Mouse (Mus musculus): ENCODE data around the gene Furin. TPM values are rescaled to one million over a fixed set of nuclear protein-coding genes. Genes with fewer than 3 reads are reported as not detected.

The Furin gene
- polyA plus RNA-seq, 1 experiment from 2014 or later, result 27.3 TPM

DNA sequence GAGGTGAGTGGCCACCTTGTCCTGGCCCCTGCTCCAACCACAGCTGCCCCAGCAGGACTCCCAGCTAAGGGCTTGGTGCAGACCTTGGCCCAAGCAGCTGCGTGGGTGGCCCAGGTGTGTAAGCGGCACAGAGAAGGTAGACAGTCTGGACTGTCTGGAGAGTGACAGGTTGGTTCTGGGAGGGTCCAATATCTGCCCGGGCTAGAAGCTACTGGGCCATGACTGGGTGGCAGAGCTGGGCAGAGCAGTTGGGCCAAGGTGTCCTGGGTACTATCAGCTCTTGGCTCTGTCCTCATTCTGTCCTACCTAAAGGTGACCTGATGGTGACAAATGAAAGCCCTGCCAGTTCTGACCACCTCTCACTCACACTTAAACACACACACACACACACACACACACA, 37.9 kb upstream of the Furin start:
- DNase-seq (ENCODE audit: low spot score) (no peak), ATAC-seq (no peak)
- Histone ChIP-seq H3K36me3 (ENCODE audit: insufficient read depth, low read length) (no peaks in the 10 kb centered on the region), H3K27me3 (replicated peaks; ENCODE audit: insufficient read depth, low read length) (no peaks in the 10 kb centered on the region), H3K4me3 (ENCODE audit: low read depth, low read length) (no peak overlapping the region), H3K4me1 (ENCODE audit: insufficient read depth, low read depth, low read length) (peaks cover 14% of the 10 kb centered on the region; the same call in 1 of the 2 replicates), H3K9me3 (ENCODE audit: low read length) (no peaks in the 10 kb centered on the region), H3K9ac (replicated peaks; ENCODE audit: low read depth) (no peak overlapping the region), H3K4me2 (replicated peaks; ENCODE audit: low read depth, low read length) (no peak overlapping the region), H3K27ac (ENCODE audit: low read length) (no peak overlapping the region)
- 87% methylated on average over 3 of the region's 3 CpGs for WGBS
- no peak for TF ChIP-seq CTCF (IDR thresholded peaks at IDR 0.05)
- TF ChIP-seq EP300 (IDR thresholded peaks at IDR 0.05), result no peak

DNA sequence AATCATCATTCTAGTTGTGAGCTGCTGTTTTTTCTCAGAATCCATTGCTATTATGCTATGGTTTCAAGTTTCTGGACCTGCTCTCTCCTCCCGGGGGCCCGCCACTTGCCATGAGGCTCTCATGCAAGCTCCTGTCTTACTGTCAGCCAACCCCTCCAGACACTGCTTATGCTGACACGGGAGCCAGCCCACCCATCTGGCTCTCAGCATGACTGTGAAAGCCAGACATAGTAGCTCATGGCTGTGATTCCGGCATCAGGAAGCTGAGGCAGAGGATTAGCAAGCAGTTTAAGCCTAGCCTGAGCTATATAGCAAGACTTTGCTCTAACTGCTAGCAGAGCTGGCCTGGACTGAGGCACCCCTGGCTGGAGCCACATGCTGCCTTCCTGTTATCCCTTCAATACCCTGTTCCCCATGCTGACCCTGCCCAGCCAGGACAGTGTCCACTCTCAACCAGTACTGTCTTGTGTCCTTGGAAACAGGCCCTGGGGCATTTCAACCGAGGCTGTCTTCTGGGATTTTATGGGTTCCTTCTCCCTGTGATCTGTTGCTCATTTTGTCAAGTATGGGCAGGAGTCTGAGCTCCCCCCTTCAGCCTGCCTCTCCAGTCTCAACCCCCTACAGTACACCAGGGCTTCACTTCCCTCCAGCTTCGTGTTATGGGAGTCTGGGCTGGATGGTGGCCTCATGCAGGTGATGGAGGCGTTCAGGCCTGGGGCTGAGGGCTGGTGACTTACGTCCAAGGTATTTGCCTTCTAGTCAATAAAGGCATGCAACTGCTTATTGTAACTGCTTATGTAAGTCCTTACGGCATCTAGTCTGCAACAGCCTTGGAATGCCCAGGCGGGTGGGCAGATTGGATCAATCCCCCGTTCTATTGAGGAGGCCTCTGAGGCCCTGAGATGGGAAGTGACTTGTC, 37.0 kb upstream of the Furin start:
- WGBS, result 71% methylated on average over 11 of the region's 11 CpGs
- Histone ChIP-seq H3K27me3 (replicated peaks; ENCODE audit: insufficient read depth, low read length) (no peaks in the 10 kb centered on the region), H3K9ac (replicated peaks; ENCODE audit: low read depth) (no peak overlapping the region), H3K4me3 (ENCODE audit: low read depth, low read length) (no peak overlapping the region), H3K9me3 (ENCODE audit: low read length) (no peaks in the 10 kb centered on the region), H3K36me3 (ENCODE audit: insufficient read depth, low read length) (no peaks in the 10 kb centered on the region), H3K4me1 (ENCODE audit: insufficient read depth, low read depth, low read length) (peaks cover 14% of the 10 kb centered on the region; the same call in 1 of the 2 replicates), H3K27ac (ENCODE audit: low read length) (no peak overlapping the region), H3K4me2 (replicated peaks; ENCODE audit: low read depth, low read length) (no peak overlapping the region)
- TF ChIP-seq EP300 (IDR thresholded peaks at IDR 0.05) (no peak), CTCF (IDR thresholded peaks at IDR 0.05) (no peak)
- DNase-seq (ENCODE audit: low spot score) (no peak), ATAC-seq (no peak)

GRCm38 (mm10) chr7:80440685-80441084, 35.4 kb upstream of the Furin start:
- Histone ChIP-seq H3K27me3 (replicated peaks; ENCODE audit: insufficient read depth, low read length) (no peaks in the 10 kb centered on the region), H3K36me3 (ENCODE audit: insufficient read depth, low read length) (no peaks in the 10 kb centered on the region), H3K27ac (ENCODE audit: low read length) (no peak overlapping the region), H3K4me3 (ENCODE audit: low read depth, low read length) (no peak overlapping the region), H3K9me3 (ENCODE audit: low read length) (no peaks in the 10 kb centered on the region), H3K4me2 (replicated peaks; ENCODE audit: low read depth, low read length) (no peak overlapping the region), H3K9ac (replicated peaks; ENCODE audit: low read depth) (no peak overlapping the region), H3K4me1 (ENCODE audit: insufficient read depth, low read depth, low read length) (peaks cover 14% of the 10 kb centered on the region; the same call in 1 of the 2 replicates)
- DNase-seq (ENCODE audit: low spot score), result no peak
- TF ChIP-seq EP300 (IDR thresholded peaks at IDR 0.05), result no peak
- no peak for TF ChIP-seq CTCF (IDR thresholded peaks at IDR 0.05)
- 32% methylated on average over 4 of the region's 4 CpGs for WGBS
- ATAC-seq, result no peak

DNA sequence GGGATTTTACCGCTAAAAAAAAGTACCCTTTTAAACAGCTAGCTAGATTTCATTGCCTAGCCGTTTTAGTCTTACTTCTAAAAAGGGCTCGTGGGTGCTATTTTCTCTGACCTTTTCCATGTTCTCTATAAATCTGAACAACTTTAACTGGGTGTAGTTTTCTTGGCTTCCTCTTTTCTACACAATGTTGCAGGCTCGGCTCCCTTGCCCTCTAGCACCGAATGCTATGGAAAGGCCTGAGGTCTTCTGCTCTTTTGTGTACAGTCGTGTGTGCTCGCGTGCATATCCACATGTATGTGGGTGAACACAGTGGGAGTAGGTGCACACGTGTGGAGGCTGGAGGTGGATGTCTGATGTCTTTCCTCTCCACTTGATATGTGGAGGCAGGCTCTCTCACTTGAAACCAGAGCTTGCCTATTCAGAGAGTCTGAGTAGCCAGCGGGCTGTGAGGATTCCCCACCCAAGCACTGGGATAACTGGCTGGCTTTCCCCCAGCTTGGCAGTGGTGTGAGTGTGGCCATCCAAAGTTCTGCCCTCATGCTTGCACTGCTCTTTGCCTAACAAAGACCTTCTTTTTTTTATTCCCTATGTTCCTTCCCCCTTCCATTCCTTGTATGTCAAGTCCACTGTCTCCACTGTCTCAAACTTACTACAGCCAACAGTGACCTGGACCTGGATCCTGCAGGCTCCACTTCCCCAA, 34.7 kb upstream of the Furin start:
- H3K36me3 ChIP-seq (ENCODE audit: insufficient read depth, low read length), result no peaks in the 10 kb centered on the region
- peaks cover 7% of the 10 kb centered on the region; the same call in 1 of the 2 replicates for H3K4me1 ChIP-seq (ENCODE audit: insufficient read depth, low read depth, low read length)
- TF ChIP-seq EP300 (IDR thresholded peaks at IDR 0.05) (no peak), CTCF (IDR thresholded peaks at IDR 0.05) (no peak)
- WGBS, result 68% methylated on average over 10 of the region's 10 CpGs
- no peaks in the 10 kb centered on the region for H3K9me3 ChIP-seq (ENCODE audit: low read length)
- H3K4me2 ChIP-seq (replicated peaks; ENCODE audit: low read depth, low read length), result no peak overlapping the region
- H3K4me3 ChIP-seq (ENCODE audit: low read depth, low read length), result no peak overlapping the region
- no peak for DNase-seq (ENCODE audit: low spot score)
- H3K27ac ChIP-seq (ENCODE audit: low read length), result no peak overlapping the region
- no peak for ATAC-seq
- no peak overlapping the region for H3K9ac ChIP-seq (replicated peaks; ENCODE audit: low read depth)
- H3K27me3 ChIP-seq (replicated peaks; ENCODE audit: insufficient read depth, low read length), result no peaks in the 10 kb centered on the region

- DNase-seq (ENCODE audit: low spot score) (peak; percentile 69), ATAC-seq (peak; percentile 65)
- Histone ChIP-seq H3K9me3 (ENCODE audit: low read length) (no peaks in the 10 kb centered on the region), H3K4me2 (replicated peaks; ENCODE audit: low read depth, low read length) (0 out of 2 replicates have a peak overlapping the region, but pooled peaks have one; percentile 5), H3K36me3 (ENCODE audit: insufficient read depth, low read length) (no peaks in the 10 kb centered on the region), H3K4me1 (ENCODE audit: insufficient read depth, low read depth, low read length) (0 out of 2 replicates have a peak, but pooled peaks cover under 1% of the 10 kb centered on the region), H3K27ac (ENCODE audit: low read length) (no peak overlapping the region), H3K4me3 (ENCODE audit: low read depth, low read length) (no peak overlapping the region), H3K9ac (replicated peaks; ENCODE audit: low read depth) (no peak overlapping the region), H3K27me3 (replicated peaks; ENCODE audit: insufficient read depth, low read length) (no peaks in the 10 kb centered on the region)
- 30% methylated on average over 15 of the region's 15 CpGs for WGBS
- TF ChIP-seq EP300 (IDR thresholded peaks at IDR 0.05), result no peak
- TF ChIP-seq CTCF (IDR thresholded peaks at IDR 0.05), result peak; percentile 11; the same call in 1 of the 2 replicates
These were observed 34.0 kb upstream of the Furin start for GRCm38 (mm10) chr7:80439032-80439760.

GRCm38 (mm10) chr7:80436571-80436970, 31.3 kb upstream of the Furin start:
- no peaks in the 10 kb centered on the region for H3K9me3 ChIP-seq (ENCODE audit: low read length)
- ATAC-seq (no peak), DNase-seq (ENCODE audit: low spot score) (no peak)
- 64% methylated on average over 7 of the region's 7 CpGs for WGBS
- H3K4me2 ChIP-seq (replicated peaks; ENCODE audit: low read depth, low read length), result no peak overlapping the region
- no peak overlapping the region for H3K9ac ChIP-seq (replicated peaks; ENCODE audit: low read depth)
- H3K4me3 ChIP-seq (ENCODE audit: low read depth, low read length), result no peak overlapping the region
- H3K27me3 ChIP-seq (replicated peaks; ENCODE audit: insufficient read depth, low read length), result no peaks in the 10 kb centered on the region
- H3K36me3 ChIP-seq (ENCODE audit: insufficient read depth, low read length), result no peaks in the 10 kb centered on the region
- H3K4me1 ChIP-seq (ENCODE audit: insufficient read depth, low read depth, low read length), result no peaks in the 10 kb centered on the region
- no peak overlapping the region for H3K27ac ChIP-seq (ENCODE audit: low read length)
- TF ChIP-seq CTCF (IDR thresholded peaks at IDR 0.05) (no peak), EP300 (IDR thresholded peaks at IDR 0.05) (no peak)
